Mouse (Mus musculus) ES-E14 (cell line): Measurements from ENCODE around the gene Stx8. TPM values are rescaled to one million over a fixed set of nuclear protein-coding genes. Genes with fewer than 3 reads are reported as not detected.

ENCODE experiments used
- DNase-seq: peaks from one replicate; pipeline ENCODE4 v3.0.0-alpha.2; 2013; ENCODE audit warnings: low read depth, low spot score
- H3K27ac ChIP-seq: 2 replicates; pipeline ENCODE4 v1.5.1; 2012; ENCODE audit warnings: low read depth, mild to moderate bottlenecking, low read length, moderate library complexity, mixed read lengths; ENCODE audit not compliant: poor library complexity, insufficient read depth, severe bottlenecking
- H3K36me3 ChIP-seq: 2 replicates; pipeline ENCODE4 v1.6.1; 2012; ENCODE audit warnings: mild to moderate bottlenecking, low read length, moderate library complexity, mixed read lengths; ENCODE audit not compliant: control insufficient read depth, poor library complexity, insufficient read depth, severe bottlenecking
- H3K4me1 ChIP-seq, 2 experiments: fragments of 150-350 bp in 1 of 2; sonication (generic) in 1 of 2; 2 replicates each; pipeline ENCODE4 v1.6.1; 2012; ENCODE audit warnings: low read length in 2 of 2, mild to moderate bottlenecking in 1 of 2, mixed read lengths in 1 of 2; ENCODE audit not compliant: control insufficient read depth in 2 of 2, insufficient read depth in 2 of 2, poor library complexity in 1 of 2
- H3K4me3 ChIP-seq, 2 experiments: fragments of 150-350 bp in 1 of 2; sonication (generic) in 1 of 2; 2 replicates each; pipeline ENCODE4 v1.5.1; 2012; ENCODE audit warnings: low read length in 2 of 2, low read depth in 1 of 2, mild to moderate bottlenecking in 1 of 2, mixed read lengths in 1 of 2; ENCODE audit not compliant: insufficient read depth in 1 of 2, poor library complexity in 1 of 2, severe bottlenecking in 1 of 2
- H3K9ac ChIP-seq: 2 replicates; pipeline ENCODE4 v1.6.1; 2012; ENCODE audit warnings: low read depth, mild to moderate bottlenecking, low read length, mixed read lengths; ENCODE audit not compliant: poor library complexity, insufficient read depth, severe bottlenecking
- H3K9me3 ChIP-seq: fragments of 150-350 bp; sonication (generic); 2 replicates; pipeline ENCODE4 v1.6.1; 2012; ENCODE audit warnings: low read depth, mild to moderate bottlenecking, low read length; ENCODE audit not compliant: control insufficient read depth, insufficient read depth
- CHD2 ChIP-seq: IDR thresholded peaks from 2 replicates; pipeline ENCODE4 v1.6.1; 2014; ENCODE audit warnings: mild to moderate bottlenecking, low read depth, low read length, inconsistent platforms
- HCFC1 ChIP-seq: IDR thresholded peaks from 2 replicates; pipeline ENCODE4 v1.6.1; 2012; ENCODE audit warnings: low read length, inconsistent platforms, borderline replicate concordance; ENCODE audit not compliant: insufficient read depth
- MAFK ChIP-seq: IDR thresholded peaks from 2 replicates; pipeline ENCODE4 v1.6.1; 2014; ENCODE audit warnings: mild to moderate bottlenecking, low read depth, low read length, inconsistent platforms; ENCODE audit not compliant: insufficient read depth
- ZC3H11A ChIP-seq: IDR thresholded peaks from 2 replicates; pipeline ENCODE4 v1.6.1; 2012; ENCODE audit warnings: low read depth, mild to moderate bottlenecking, inconsistent platforms, low read length, borderline replicate concordance
- ZNF384 ChIP-seq: IDR thresholded peaks from 2 replicates; pipeline ENCODE4 v1.6.1; 2012; ENCODE audit warnings: low read depth, low read length, inconsistent platforms
- in situ Hi-C, 2 experiments: fragments of 600-800 bp; cut with MboI; formaldehyde crosslinking; loops; one replicate each; pipeline ENCODE4 v1.15.1; 2025; ENCODE audit warnings: low sequenced_read_pairs in 2 of 2, inconsistent platforms in 1 of 2; ENCODE audit not compliant: unreplicated experiment in 2 of 2
- total RNA-seq: library from RNA; depleted of rRNA; stranded (reverse); fragments of 300-350 nt; gene quantifications from 2 replicates; pipeline ENCODE4 v1.2.3, GENCODE M21; 2012

Stx8 gene
- total RNA-seq, 1 experiment = 19.4 TPM

DNA sequence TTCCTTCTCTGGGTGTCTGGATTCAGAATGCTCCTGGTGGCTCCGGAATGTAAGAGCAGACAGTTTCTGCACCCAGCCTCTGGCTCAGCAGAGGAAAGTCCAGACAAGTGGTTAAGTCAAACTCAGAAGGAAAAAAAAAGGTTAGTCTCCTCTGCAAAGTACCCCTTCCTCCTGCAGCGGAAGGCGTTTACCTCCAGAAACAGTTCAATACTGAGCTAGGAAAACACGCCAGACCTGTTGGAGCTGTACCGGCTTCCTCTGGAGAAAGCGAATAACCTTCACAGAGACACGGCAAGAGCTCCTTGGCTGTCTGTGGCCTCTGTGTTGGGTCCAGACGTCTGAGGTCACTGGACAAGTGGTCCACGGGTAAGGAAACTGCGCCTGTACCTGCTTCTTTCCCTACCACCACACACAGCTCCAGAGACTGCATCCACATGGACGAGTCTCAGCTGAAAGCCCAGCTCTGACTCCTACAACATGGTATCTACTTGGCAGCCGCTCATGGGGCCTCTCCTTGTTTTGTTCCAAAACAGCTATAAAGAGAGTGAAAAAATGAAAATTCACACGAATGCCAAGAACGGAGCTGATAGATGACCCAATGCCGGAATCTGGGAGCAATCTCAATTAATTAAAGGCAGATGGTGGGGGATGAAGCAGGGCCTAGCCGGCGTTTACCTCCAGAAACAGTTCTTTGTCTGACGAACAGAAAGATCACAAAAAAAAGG is 263.1 kb downstream of the Stx8 start:
- H3K4me1 ChIP-seq = no peaks in the 10 kb centered on the region
- H3K36me3 ChIP-seq = no peaks in the 10 kb centered on the region; the same call in 1 of the 2 replicates
- TF ChIP-seq ZNF384 (no peak), HCFC1 (no peak), ZC3H11A (no peak), MAFK (no peak), CHD2 (no peak)
- no peak for DNase-seq
- no peak overlapping the region for H3K9ac ChIP-seq
- no peaks in the 10 kb centered on the region for H3K9me3 ChIP-seq
- no peak overlapping the region for H3K27ac ChIP-seq
- H3K4me3 ChIP-seq = no peak overlapping the region
- in situ Hi-C loops = no loop called here

DNA sequence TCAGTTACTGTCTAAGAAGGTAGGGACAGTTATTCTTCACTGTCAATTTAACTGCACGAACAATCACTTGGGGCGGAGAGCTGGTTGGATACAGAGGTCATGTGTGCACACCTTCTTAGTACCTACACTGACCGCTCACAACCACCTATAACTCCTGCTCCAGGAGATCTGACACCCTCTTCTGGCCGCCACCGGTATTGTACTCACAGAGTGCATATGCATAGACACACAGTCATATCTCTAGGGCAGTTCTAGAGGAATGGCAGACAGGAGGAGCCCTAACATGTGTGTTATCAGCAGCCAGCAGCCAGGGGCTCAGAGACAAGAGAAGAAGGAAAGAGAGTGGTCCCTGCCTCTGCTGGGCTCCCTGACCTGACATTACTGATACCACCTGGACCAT is 265.6 kb downstream of the Stx8 start:
- no peaks in the 10 kb centered on the region for H3K9me3 ChIP-seq
- H3K36me3 ChIP-seq = no peaks in the 10 kb centered on the region
- peak; percentile 53 for DNase-seq
- H3K27ac ChIP-seq = no peak overlapping the region
- no peak overlapping the region for H3K4me3 ChIP-seq
- H3K4me1 ChIP-seq = no peaks in the 10 kb centered on the region
- TF ChIP-seq HCFC1 (no peak), ZNF384 (no peak), CHD2 (no peak), MAFK (no peak), ZC3H11A (peak; percentile 25; the same call in 1 of the 2 replicates)
- in situ Hi-C loops = no loop called here
- no peak overlapping the region for H3K9ac ChIP-seq

DNA sequence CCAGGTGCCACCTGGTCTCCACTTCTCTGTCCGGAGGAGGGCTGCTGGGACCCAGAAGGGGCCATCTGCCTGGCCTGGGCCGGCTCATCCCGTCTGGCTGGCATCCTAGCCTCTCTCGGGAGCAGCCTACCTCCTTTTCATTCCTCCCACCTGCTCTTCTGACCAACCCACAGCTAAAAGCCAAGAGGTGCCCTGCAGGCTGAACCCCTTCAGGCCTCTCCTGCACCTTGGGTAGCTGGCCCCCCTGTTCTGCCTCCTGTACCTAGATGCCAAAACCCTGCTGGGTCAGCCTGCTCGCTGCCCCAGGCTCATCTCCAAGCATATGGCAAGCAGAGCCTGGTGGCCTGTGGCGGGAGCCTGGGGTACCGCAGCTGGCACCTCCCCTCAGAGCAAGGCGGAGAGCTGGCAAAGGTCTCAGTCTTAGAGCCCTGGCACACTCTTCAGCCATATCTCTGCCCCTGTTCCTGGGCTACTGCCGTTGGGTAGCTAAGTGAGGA is 267.5 kb downstream of the Stx8 start:
- no peak for TF ChIP-seq ZNF384
- no peak for TF ChIP-seq CHD2
- no peak for TF ChIP-seq MAFK
- no peak for TF ChIP-seq ZC3H11A
- TF ChIP-seq HCFC1 = no peak
- no peak overlapping the region for H3K27ac ChIP-seq
- H3K36me3 ChIP-seq = peaks cover 3% of the 10 kb centered on the region; the same call in 1 of the 2 replicates
- no peak overlapping the region for H3K9ac ChIP-seq
- in situ Hi-C loops = no loop called here
- H3K4me1 ChIP-seq = 0 out of 4 replicates have a peak, but pooled peaks cover 0 to 3% of the 10 kb centered on the region in 2 experiments
- no peak overlapping the region for H3K4me3 ChIP-seq
- H3K9me3 ChIP-seq = no peaks in the 10 kb centered on the region
- DNase-seq = no peak

DNA sequence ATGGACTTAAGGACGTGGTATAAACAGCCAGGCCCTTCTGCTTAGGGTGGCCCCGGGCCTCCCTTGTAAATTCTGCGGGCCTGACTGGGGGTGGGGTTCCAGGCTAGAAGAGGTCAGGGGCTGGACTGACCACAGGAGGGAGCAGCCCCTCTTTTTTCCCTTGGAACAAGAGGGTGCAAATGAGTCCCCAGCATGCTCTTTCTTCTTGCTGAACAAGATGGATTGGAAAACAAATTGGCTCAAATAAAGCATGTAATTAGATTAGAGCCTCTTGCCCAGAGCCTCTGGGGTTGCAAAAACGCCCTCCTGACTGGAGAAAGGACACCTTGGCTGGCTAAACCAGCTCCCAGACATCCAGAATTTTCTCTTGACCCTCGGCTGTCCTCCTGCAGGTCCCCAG is 273.8 kb downstream of the Stx8 start:
- Histone ChIP-seq H3K4me1 (0 out of 4 replicates have a peak, but pooled peaks cover 0 to 3% of the 10 kb centered on the region in 2 experiments), H3K27ac (no peak overlapping the region), H3K9me3 (no peaks in the 10 kb centered on the region), H3K36me3 (peaks cover 3% of the 10 kb centered on the region; the same call in 1 of the 2 replicates), H3K9ac (no peak overlapping the region), H3K4me3 (no peak overlapping the region)
- in situ Hi-C loops = no loop called here
- TF ChIP-seq HCFC1 = no peak
- no peak for TF ChIP-seq CHD2
- TF ChIP-seq ZC3H11A = no peak
- no peak for TF ChIP-seq MAFK
- no peak for TF ChIP-seq ZNF384
- DNase-seq = no peak
